In the genomic region with DNA sequence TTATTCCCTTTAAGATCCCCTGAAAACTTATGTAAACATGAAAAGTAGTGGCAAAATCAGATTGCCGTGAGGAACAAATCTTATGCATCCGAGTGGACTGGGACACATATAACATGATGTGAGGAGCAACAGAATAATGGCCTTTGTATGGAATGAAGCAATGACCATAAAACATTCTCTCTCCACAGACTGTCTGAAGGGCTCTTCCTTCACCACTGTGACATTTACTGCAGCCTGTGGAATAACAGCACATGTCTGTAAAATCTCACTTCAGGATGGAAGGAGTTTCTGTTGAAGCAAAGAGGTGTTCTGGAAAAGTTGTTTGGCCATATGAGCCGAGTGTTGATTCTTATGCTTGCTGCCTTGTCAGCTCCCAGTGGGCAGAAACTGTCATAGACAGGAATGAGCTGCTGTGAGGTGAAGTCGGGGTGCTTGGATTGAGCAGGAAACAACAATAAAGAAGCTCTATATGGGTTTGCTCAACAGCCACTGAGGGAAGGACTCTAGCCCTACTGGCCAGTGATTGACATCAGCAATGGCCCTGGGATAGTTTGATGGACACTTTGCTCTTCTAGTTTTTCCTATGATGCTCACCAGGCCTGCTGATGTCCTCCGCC, we compare ENCODE assay signal across 17 mouse cellular contexts.
"Had no signal": no experiment of that assay in that cellular context is flagged by ENCODE, and none has a peak within 500 bp of the region (broad histone marks: within the 10 kb centered on the region; RNA-seq: fewer than 3 reads in every experiment).

No protein-coding gene starts in this region.

- H3K9ac ChIP-seq: limb, embryonic 15.5 days; liver, embryonic 12.5 days; liver, embryonic 14.5 days; midbrain, embryonic 12.5 days; neural tube, embryonic 13.5 days; neural tube, embryonic 15.5 days had no signal

- ATAC-seq: liver, embryonic 12.5 days; midbrain, embryonic 16.5 days had no signal

- DNase-seq: midbrain, embryonic 14.5 days; retina, postnatal 1 day; right cerebral cortex, adult 18-20 months; right cerebral cortex, postnatal 25 days; right cerebral cortex, postnatal 4 days; spleen, adult 18-20 months; thymus, adult 18-20 months; thymus, postnatal 14 days; thymus, postnatal 36 days had no signal

- H3K27ac ChIP-seq: limb, embryonic 15.5 days; liver, embryonic 12.5 days; liver, embryonic 14.5 days; midbrain, embryonic 12.5 days; neural tube, embryonic 13.5 days; neural tube, embryonic 15.5 days had no signal

- H3K36me3 ChIP-seq: limb, embryonic 15.5 days; liver, embryonic 12.5 days; midbrain, embryonic 12.5 days; neural tube, embryonic 13.5 days; neural tube, embryonic 15.5 days had no signal

- H3K4me2 ChIP-seq: limb, embryonic 15.5 days; liver, embryonic 12.5 days; midbrain, embryonic 12.5 days; neural tube, embryonic 13.5 days; neural tube, embryonic 15.5 days had no signal

- H3K27me3 ChIP-seq: limb, embryonic 15.5 days; liver, embryonic 12.5 days; midbrain, embryonic 12.5 days; neural tube, embryonic 13.5 days; neural tube, embryonic 15.5 days had no signal

- H3K9me3 ChIP-seq: limb, embryonic 15.5 days; liver, embryonic 12.5 days; midbrain, embryonic 12.5 days; neural tube, embryonic 13.5 days; neural tube, embryonic 15.5 days had no signal

- H3K4me3 ChIP-seq: limb, embryonic 15.5 days; liver, embryonic 12.5 days; midbrain, embryonic 12.5 days; myocyte; neural tube, embryonic 13.5 days; neural tube, embryonic 15.5 days had no signal

- H3K4me1 ChIP-seq: limb, embryonic 15.5 days; liver, embryonic 12.5 days; neural tube, embryonic 15.5 days had no signal
